Mouse (Mus musculus): ENCODE results near the gene Hdgfl3. TPM values are rescaled to one million over a fixed set of nuclear protein-coding genes. Genes with fewer than 3 reads are reported as not detected.

Hdgfl3 gene
- total and polyA plus RNA-seq, 2 experiments from 2014 or later: 68.1 to 136 TPM

- Histone ChIP-seq H3K4me3 (ENCODE audit: low read depth, low read length) (no peak overlapping the region), H3K4me2 (ENCODE audit: low read depth, low read length, poor library complexity, severe bottlenecking) (no peak overlapping the region), H3K4me1 (ENCODE audit: insufficient read depth, low read length) (no peaks in the 10 kb centered on the region), H3K9me3 (ENCODE audit: low read length) (no peaks in the 10 kb centered on the region), H3K27ac (ENCODE audit: low read depth, low read length) (no peak overlapping the region), H3K9ac (replicated peaks; ENCODE audit: low read length, poor library complexity, severe bottlenecking) (no peak overlapping the region), H3K27me3 (ENCODE audit: insufficient read depth, low read length) (no peaks in the 10 kb centered on the region), H3K36me3 (ENCODE audit: insufficient read depth, low read length) (no peaks in the 10 kb centered on the region)
- ATAC-seq (ENCODE audit: low FRiP score): no peak
- TF ChIP-seq CTCF (IDR thresholded peaks at IDR 0.05): no peak
- WGBS: 77% methylated on average over 6 of the region's 6 CpGs
- no peak for DNase-seq (ENCODE audit: low spot score)
Observed at GRCm38 (mm10) chr7:81968975-81969374, 34.7 kb upstream of the Hdgfl3 start.

- Histone ChIP-seq H3K9ac (replicated peaks; ENCODE audit: low read length, poor library complexity, severe bottlenecking) (no peak overlapping the region), H3K4me2 (ENCODE audit: low read depth, low read length, poor library complexity, severe bottlenecking) (no peak overlapping the region), H3K36me3 (ENCODE audit: insufficient read depth, low read length) (no peaks in the 10 kb centered on the region), H3K4me1 (ENCODE audit: insufficient read depth, low read length) (no peaks in the 10 kb centered on the region), H3K27me3 (ENCODE audit: insufficient read depth, low read length) (no peaks in the 10 kb centered on the region), H3K4me3 (ENCODE audit: low read depth, low read length) (no peak overlapping the region), H3K9me3 (ENCODE audit: low read length) (no peaks in the 10 kb centered on the region), H3K27ac (ENCODE audit: low read depth, low read length) (no peak overlapping the region)
- no peak for TF ChIP-seq CTCF (IDR thresholded peaks at IDR 0.05)
- DNase-seq (ENCODE audit: low spot score) (no peak), ATAC-seq (ENCODE audit: low FRiP score) (no peak)
- 77% methylated on average over 4 of the region's 4 CpGs for WGBS
Observed at GRCm38 (mm10) chr7:81968451-81968850, 34.2 kb upstream of the Hdgfl3 start.

- ATAC-seq (ENCODE audit: low FRiP score): no peak
- WGBS: 76% methylated on average over 5 of the region's 5 CpGs
Observed at GRCm38 (mm10) chr7:81966195-81966594, 31.9 kb upstream of the Hdgfl3 start.

GRCm38 (mm10) chr7:81959704-81960103 is 25.4 kb upstream of the Hdgfl3 start:
- H3K27ac ChIP-seq (ENCODE audit: low read depth, low read length): no peak overlapping the region
- WGBS: 4% methylated on average over 3 of the region's 3 CpGs
- peak; percentile 92 for TF ChIP-seq CTCF (IDR thresholded peaks at IDR 0.05)
- DNase-seq (ENCODE audit: low spot score) (peak; percentile 72), ATAC-seq (ENCODE audit: low FRiP score) (no peak)
- H3K27me3 ChIP-seq (ENCODE audit: insufficient read depth, low read length): no peaks in the 10 kb centered on the region; the same call in 1 of the 2 replicates
- H3K4me1 ChIP-seq (ENCODE audit: insufficient read depth, low read length): no peaks in the 10 kb centered on the region
- no peaks in the 10 kb centered on the region for H3K9me3 ChIP-seq (ENCODE audit: low read length)
- H3K36me3 ChIP-seq (ENCODE audit: insufficient read depth, low read length): no peaks in the 10 kb centered on the region
- no peak overlapping the region for H3K4me3 ChIP-seq (ENCODE audit: low read depth, low read length)
- H3K4me2 ChIP-seq (ENCODE audit: low read depth, low read length, poor library complexity, severe bottlenecking): no peak overlapping the region
- H3K9ac ChIP-seq (replicated peaks; ENCODE audit: low read length, poor library complexity, severe bottlenecking): no peak overlapping the region

More at GRCm38 (mm10) chr7:81966195-81966594, 31.9 kb upstream of the Hdgfl3 start:
- H3K36me3 ChIP-seq (ENCODE audit: insufficient read depth, low read length): no peaks in the 10 kb centered on the region
- H3K9ac ChIP-seq (replicated peaks; ENCODE audit: low read length, poor library complexity, severe bottlenecking): no peak overlapping the region
- DNase-seq (ENCODE audit: low spot score): no peak
- no peak overlapping the region for H3K4me3 ChIP-seq (ENCODE audit: low read depth, low read length)
- H3K27ac ChIP-seq (ENCODE audit: low read depth, low read length): no peak overlapping the region
- no peak overlapping the region for H3K4me2 ChIP-seq (ENCODE audit: low read depth, low read length, poor library complexity, severe bottlenecking)
- H3K27me3 ChIP-seq (ENCODE audit: insufficient read depth, low read length): no peaks in the 10 kb centered on the region
- no peaks in the 10 kb centered on the region for H3K9me3 ChIP-seq (ENCODE audit: low read length)
- no peaks in the 10 kb centered on the region for H3K4me1 ChIP-seq (ENCODE audit: insufficient read depth, low read length)
- peak; percentile 56 for TF ChIP-seq CTCF (IDR thresholded peaks at IDR 0.05)

- no peak overlapping the region for H3K27ac ChIP-seq (ENCODE audit: low read depth, low read length)
- ATAC-seq (ENCODE audit: low FRiP score) (peak; percentile 47; the same call in 1 of the 2 replicates), DNase-seq (ENCODE audit: low spot score) (peak; percentile 48)
- no peaks in the 10 kb centered on the region; the same call in 1 of the 2 replicates for H3K27me3 ChIP-seq (ENCODE audit: insufficient read depth, low read length)
- TF ChIP-seq CTCF (IDR thresholded peaks at IDR 0.05): peak; percentile 74
- H3K36me3 ChIP-seq (ENCODE audit: insufficient read depth, low read length): no peaks in the 10 kb centered on the region
- no peaks in the 10 kb centered on the region for H3K4me1 ChIP-seq (ENCODE audit: insufficient read depth, low read length)
- H3K4me2 ChIP-seq (ENCODE audit: low read depth, low read length, poor library complexity, severe bottlenecking): no peak overlapping the region
- no peak overlapping the region for H3K9ac ChIP-seq (replicated peaks; ENCODE audit: low read length, poor library complexity, severe bottlenecking)
- H3K4me3 ChIP-seq (ENCODE audit: low read depth, low read length): no peak overlapping the region
- H3K9me3 ChIP-seq (ENCODE audit: low read length): no peaks in the 10 kb centered on the region
Observed at GRCm38 (mm10) chr7:81954208-81954846, 20.1 kb upstream of the Hdgfl3 start.

- Histone ChIP-seq H3K4me3 (ENCODE audit: low read depth, low read length) (no peak overlapping the region), H3K27ac (ENCODE audit: low read depth, low read length) (no peak overlapping the region), H3K9ac (replicated peaks; ENCODE audit: low read length, poor library complexity, severe bottlenecking) (no peak overlapping the region), H3K27me3 (ENCODE audit: insufficient read depth, low read length) (no peaks in the 10 kb centered on the region), H3K4me1 (ENCODE audit: insufficient read depth, low read length) (no peaks in the 10 kb centered on the region), H3K36me3 (ENCODE audit: insufficient read depth, low read length) (no peaks in the 10 kb centered on the region), H3K9me3 (ENCODE audit: low read length) (no peaks in the 10 kb centered on the region), H3K4me2 (ENCODE audit: low read depth, low read length, poor library complexity, severe bottlenecking) (no peak overlapping the region)
- TF ChIP-seq CTCF (IDR thresholded peaks at IDR 0.05): no peak
- ATAC-seq (ENCODE audit: low FRiP score) (no peak), DNase-seq (ENCODE audit: low spot score) (no peak)
- WGBS: 77% methylated on average over 2 of the region's 2 CpGs
Observed at GRCm38 (mm10) chr7:81950499-81950898, 16.2 kb upstream of the Hdgfl3 start.

Data from midbrain, postnatal 0 days (tissue).